Mouse (Mus musculus) limb, embryonic 15.5 days (tissue): ENCODE measurements around the gene Tdrd1. TPM values are rescaled to one million over a fixed set of nuclear protein-coding genes. Genes with fewer than 3 reads are reported as not detected.

Experiments
- ATAC-seq: fragments of 200-750 bp; cut with Nextera tagmentation; 2 replicates; pipeline ENCODE4 v1.8.0; 2017; ENCODE audit warnings: low read depth, moderate TSS enrichment; ENCODE audit not compliant: insufficient number of reproducible peaks, low FRiP score, low TSS enrichment
- H3K27ac ChIP-seq: fragments of 300-500 bp; sonication (generic); 2 replicates; pipeline ENCODE4 v1.5.1; 2015; ENCODE audit warnings: moderate library complexity, mild to moderate bottlenecking, inconsistent platforms
- H3K27me3 ChIP-seq: fragments of 300-500 bp; sonication (generic); 2 replicates; pipeline ENCODE4 v1.6.1; 2015; ENCODE audit warnings: inconsistent platforms
- H3K36me3 ChIP-seq: fragments of 300-500 bp; sonication (generic); 2 replicates; pipeline ENCODE4 v1.6.1; 2015; ENCODE audit warnings: inconsistent platforms
- H3K4me1 ChIP-seq: fragments of 300-500 bp; sonication (generic); 2 replicates; pipeline ENCODE4 v1.6.1; 2015; ENCODE audit warnings: inconsistent platforms
- H3K4me2 ChIP-seq: fragments of 300-500 bp; sonication (generic); 2 replicates; pipeline ENCODE4 v1.6.1; 2015; ENCODE audit warnings: mild to moderate bottlenecking, inconsistent platforms
- H3K4me3 ChIP-seq: fragments of 300-500 bp; sonication (generic); 2 replicates; pipeline ENCODE4 v1.5.1; 2015; ENCODE audit warnings: mild to moderate bottlenecking, inconsistent platforms
- H3K9ac ChIP-seq: fragments of 300-500 bp; sonication (generic); 2 replicates; pipeline ENCODE4 v1.6.1; 2015; ENCODE audit warnings: inconsistent platforms
- H3K9me3 ChIP-seq: fragments of 300-500 bp; sonication (generic); 2 replicates; pipeline ENCODE4 v1.6.1; 2016; ENCODE audit warnings: inconsistent platforms
- WGBS: fragments of 180-500 bp; shearing (Covaris S2); methylation state at CpG from one replicate; pipeline ENCODE4 v1.1.7; 2015; 5-methylcytosine and 5-hydroxymethylcytosine counted together
- polyA plus RNA-seq: library from polyadenylated mRNA; unstranded; fragments of >200 nt; fragmentation: Nextera tagmentation; extraction: Ambion mirVana; gene quantifications from 2 replicates; pipeline ENCODE4 v1.2.1, GENCODE M21; 2015

Gene Tdrd1
- polyA plus RNA-seq, 1 experiment from 2014 or later: 3.3 TPM

DNA sequence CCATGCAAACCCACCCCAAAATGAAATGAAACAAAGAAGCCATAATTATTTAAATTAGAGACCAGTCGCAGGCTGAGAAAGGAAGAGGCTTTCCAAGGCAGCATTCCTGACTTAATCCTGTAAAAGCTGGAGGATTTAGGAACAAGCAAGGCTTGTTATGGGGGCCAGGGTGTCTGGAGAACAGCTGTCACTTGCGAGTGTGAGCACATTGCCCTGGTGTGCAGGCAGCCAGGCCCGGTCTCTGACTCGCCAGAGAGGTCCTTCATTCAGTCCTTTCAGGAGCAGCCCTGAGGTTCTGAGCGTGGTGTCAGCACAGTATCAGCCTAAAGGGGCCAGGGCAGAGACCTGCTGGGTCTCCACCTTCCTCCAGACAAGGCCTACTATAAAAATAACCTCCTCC is 62.6 kb downstream of the Tdrd1 start:
- H3K27me3 ChIP-seq: no peaks in the 10 kb centered on the region
- no peaks in the 10 kb centered on the region for H3K9me3 ChIP-seq
- H3K36me3 ChIP-seq: no peaks in the 10 kb centered on the region
- H3K9ac ChIP-seq: no peak overlapping the region
- WGBS: 32% methylated on average over 5 of the region's 5 CpGs
- no peak overlapping the region for H3K4me3 ChIP-seq
- H3K27ac ChIP-seq: no peak overlapping the region
- peaks cover 15% of the 10 kb centered on the region for H3K4me1 ChIP-seq
- no peak for ATAC-seq
- H3K4me2 ChIP-seq: no peak overlapping the region

DNA sequence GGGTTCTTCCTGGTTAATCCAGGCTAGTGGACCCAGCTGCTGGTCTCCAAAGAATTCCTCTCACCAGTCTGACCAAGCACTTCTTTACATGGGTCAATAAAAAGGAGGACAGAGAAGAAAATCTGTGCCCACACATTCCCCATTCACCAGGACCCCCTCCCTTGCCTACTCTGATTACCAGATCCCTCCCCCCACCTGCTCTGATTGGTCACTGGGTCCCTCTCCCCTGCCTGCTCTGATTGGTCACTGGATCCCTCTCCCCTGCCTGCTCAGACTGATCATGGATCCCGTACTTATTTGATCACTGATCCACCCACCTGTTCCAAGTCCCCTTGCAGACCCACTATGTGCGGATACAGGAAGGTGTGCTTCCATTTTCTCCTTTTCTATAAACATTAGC is 65.4 kb downstream of the Tdrd1 start:
- 0 out of 2 replicates have a peak, but pooled peaks have one; percentile 54 for ATAC-seq
- H3K27me3 ChIP-seq: no peaks in the 10 kb centered on the region
- H3K27ac ChIP-seq: no peak overlapping the region
- no peak overlapping the region for H3K9ac ChIP-seq
- no peaks in the 10 kb centered on the region for H3K9me3 ChIP-seq
- 46% methylated on average over 2 of the region's 2 CpGs for WGBS
- no peak overlapping the region for H3K4me3 ChIP-seq
- peaks cover 15% of the 10 kb centered on the region for H3K4me1 ChIP-seq
- no peaks in the 10 kb centered on the region for H3K36me3 ChIP-seq
- H3K4me2 ChIP-seq: no peak overlapping the region

DNA sequence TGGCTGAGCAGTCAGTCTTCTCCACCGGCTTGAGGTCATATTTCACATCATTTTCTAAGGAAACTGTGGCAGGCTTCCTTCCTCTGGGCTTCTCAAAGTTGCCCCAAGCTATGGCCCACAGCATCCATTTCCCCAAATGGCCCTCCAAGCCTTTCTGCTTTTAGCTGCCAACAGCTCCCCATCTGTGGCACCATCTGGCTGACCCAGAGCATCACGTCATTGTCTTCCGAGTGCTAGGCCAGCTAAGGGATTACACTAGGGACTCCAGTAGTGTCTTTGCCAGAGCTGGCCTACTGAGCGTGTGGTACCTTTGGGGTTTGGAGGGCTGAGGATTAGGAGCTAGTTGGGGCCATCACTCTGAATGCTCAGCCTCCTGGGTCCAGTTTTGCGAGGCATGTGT is 66.6 kb downstream of the Tdrd1 start:
- Histone ChIP-seq H3K9ac (no peak overlapping the region), H3K9me3 (no peaks in the 10 kb centered on the region), H3K4me1 (peaks cover 15% of the 10 kb centered on the region), H3K27me3 (no peaks in the 10 kb centered on the region), H3K27ac (no peak overlapping the region), H3K36me3 (no peaks in the 10 kb centered on the region), H3K4me3 (no peak overlapping the region), H3K4me2 (no peak overlapping the region)
- no peak for ATAC-seq
- 79% methylated on average over 5 of the region's 5 CpGs for WGBS

DNA sequence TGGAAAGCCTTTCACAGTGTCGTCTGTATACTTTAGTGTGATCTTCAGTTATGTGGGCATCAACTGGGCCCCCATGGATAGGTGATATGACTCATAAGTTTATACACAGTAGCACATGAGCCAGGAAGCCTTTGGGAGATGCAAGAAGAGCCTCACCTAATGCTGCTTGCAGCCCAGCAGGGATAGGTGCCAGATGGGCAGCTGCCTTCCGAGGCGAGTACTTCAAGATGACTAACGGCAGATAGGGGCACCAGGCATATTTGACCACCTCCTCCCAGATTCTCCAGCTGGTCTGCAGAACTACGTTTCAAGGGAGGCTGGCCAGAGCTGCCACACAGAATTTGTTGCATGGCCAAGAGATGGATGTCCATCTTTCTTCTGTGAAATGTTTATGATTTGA is 67.3 kb downstream of the Tdrd1 start:
- H3K4me3 ChIP-seq: no peak overlapping the region
- no peak overlapping the region for H3K27ac ChIP-seq
- H3K36me3 ChIP-seq: no peaks in the 10 kb centered on the region
- H3K4me2 ChIP-seq: no peak overlapping the region
- no peaks in the 10 kb centered on the region for H3K9me3 ChIP-seq
- ATAC-seq: no peak
- 70% methylated on average over 5 of the region's 5 CpGs for WGBS
- H3K9ac ChIP-seq: no peak overlapping the region
- peaks cover 14% of the 10 kb centered on the region for H3K4me1 ChIP-seq
- H3K27me3 ChIP-seq: no peaks in the 10 kb centered on the region

DNA sequence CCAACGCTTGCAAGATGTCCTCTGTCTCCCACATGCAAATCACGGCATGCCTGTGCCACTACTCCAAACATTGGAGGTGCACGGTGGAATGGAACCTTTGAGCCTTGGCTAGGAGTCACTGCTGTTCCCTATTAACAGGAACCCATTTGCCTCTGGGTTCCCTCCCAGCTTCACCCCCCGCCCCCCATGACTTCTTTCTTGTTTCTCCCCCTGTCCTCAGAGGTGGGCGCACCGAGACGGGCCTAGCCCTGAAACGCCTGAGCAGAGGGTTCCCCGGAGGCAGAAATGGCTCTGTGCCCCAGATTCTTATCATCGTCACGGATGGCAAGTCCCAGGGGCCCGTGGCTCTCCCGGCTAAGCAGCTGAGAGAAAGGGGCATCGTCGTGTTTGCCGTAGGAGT is 71.6 kb downstream of the Tdrd1 start:
- Histone ChIP-seq H3K27ac (no peak overlapping the region), H3K4me1 (no peaks in the 10 kb centered on the region), H3K4me3 (no peak overlapping the region), H3K9me3 (no peaks in the 10 kb centered on the region), H3K4me2 (no peak overlapping the region), H3K9ac (no peak overlapping the region), H3K36me3 (no peaks in the 10 kb centered on the region), H3K27me3 (0 out of 2 replicates have a peak, but pooled peaks cover 3% of the 10 kb centered on the region)
- ATAC-seq: no peak
- WGBS: 75% methylated on average over 16 of the region's 16 CpGs

DNA sequence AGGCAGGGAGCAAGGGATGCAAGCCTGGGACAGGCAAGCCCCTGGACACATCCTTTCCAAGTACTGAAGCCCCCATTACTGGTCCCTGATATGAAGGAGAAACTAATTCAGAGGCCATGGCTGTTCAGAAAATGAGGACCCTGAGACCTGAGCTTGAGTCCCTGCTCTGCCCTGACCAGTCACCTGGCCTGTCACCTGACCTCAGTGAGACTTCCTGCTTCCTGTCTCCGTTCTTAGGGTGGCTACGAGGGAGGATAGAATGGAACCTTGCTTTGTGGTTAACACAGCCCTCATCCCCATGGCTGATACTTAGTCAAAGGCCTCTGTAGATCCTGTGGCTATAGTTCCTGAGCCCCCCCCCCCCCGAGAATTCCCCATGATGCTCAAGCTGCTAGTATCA is 78.1 kb downstream of the Tdrd1 start:
- 0 out of 2 replicates have a peak, but pooled peaks cover 3% of the 10 kb centered on the region for H3K27me3 ChIP-seq
- H3K27ac ChIP-seq: no peak overlapping the region
- 74% methylated on average over 3 of the region's 3 CpGs for WGBS
- no peaks in the 10 kb centered on the region for H3K9me3 ChIP-seq
- peaks cover 13% of the 10 kb centered on the region; the same call in 1 of the 2 replicates for H3K4me1 ChIP-seq
- H3K9ac ChIP-seq: no peak overlapping the region
- H3K36me3 ChIP-seq: no peaks in the 10 kb centered on the region
- H3K4me3 ChIP-seq: no peak overlapping the region
- no peak overlapping the region for H3K4me2 ChIP-seq
- ATAC-seq: no peak

DNA sequence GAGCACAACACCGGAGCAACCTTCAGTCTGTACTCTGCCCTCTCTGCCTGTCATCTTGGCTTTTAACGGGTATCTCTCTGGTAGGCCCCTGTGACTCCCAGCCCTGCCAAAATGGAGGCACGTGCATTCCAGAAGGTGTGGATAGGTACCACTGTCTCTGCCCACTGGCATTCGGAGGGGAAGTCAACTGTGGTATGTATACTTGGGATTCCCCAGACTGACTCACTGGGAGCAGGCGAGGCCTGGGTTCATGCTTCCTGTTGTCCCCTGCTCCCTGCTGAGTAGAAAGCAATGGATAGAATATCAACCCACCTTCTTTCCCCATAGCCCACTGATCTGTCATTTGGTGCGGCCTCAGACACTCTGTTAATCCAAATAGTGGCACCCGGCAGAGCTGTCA is 79.4 kb downstream of the Tdrd1 start:
- ATAC-seq: no peak
- Histone ChIP-seq H3K27ac (no peak overlapping the region), H3K9me3 (no peaks in the 10 kb centered on the region), H3K4me2 (no peak overlapping the region), H3K4me1 (peaks cover 13% of the 10 kb centered on the region; the same call in 1 of the 2 replicates), H3K4me3 (no peak overlapping the region), H3K36me3 (no peaks in the 10 kb centered on the region), H3K27me3 (0 out of 2 replicates have a peak, but pooled peaks cover 3% of the 10 kb centered on the region), H3K9ac (no peak overlapping the region)
- 81% methylated on average over 7 of the region's 7 CpGs for WGBS

DNA sequence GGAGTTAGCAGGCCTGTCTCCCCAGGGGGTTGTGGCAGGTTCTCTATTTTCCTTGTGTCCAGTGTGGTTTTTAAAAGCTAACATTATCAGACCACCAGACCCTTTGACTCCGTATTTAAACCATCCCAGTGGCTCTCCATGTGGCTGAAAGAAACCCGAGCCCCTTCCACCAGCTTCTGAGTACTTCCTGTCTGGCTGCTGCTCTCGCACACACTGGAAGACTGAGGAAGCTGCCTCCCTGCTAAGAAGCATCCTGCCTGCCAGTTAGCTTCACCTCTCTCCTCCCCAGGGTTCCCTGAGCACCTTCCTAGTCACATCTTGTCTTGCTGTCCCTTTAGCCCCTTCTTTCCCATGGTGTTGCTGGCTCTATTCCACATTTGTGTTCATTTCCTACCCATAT is 81.8 kb downstream of the Tdrd1 start:
- Histone ChIP-seq H3K9ac (no peak overlapping the region), H3K36me3 (no peaks in the 10 kb centered on the region), H3K9me3 (no peaks in the 10 kb centered on the region), H3K4me2 (no peak overlapping the region), H3K4me1 (peaks cover 13% of the 10 kb centered on the region; the same call in 1 of the 2 replicates), H3K27ac (no peak overlapping the region), H3K27me3 (no peaks in the 10 kb centered on the region), H3K4me3 (no peak overlapping the region)
- 42% methylated on average over 3 of the region's 3 CpGs for WGBS
- ATAC-seq: no peak

DNA sequence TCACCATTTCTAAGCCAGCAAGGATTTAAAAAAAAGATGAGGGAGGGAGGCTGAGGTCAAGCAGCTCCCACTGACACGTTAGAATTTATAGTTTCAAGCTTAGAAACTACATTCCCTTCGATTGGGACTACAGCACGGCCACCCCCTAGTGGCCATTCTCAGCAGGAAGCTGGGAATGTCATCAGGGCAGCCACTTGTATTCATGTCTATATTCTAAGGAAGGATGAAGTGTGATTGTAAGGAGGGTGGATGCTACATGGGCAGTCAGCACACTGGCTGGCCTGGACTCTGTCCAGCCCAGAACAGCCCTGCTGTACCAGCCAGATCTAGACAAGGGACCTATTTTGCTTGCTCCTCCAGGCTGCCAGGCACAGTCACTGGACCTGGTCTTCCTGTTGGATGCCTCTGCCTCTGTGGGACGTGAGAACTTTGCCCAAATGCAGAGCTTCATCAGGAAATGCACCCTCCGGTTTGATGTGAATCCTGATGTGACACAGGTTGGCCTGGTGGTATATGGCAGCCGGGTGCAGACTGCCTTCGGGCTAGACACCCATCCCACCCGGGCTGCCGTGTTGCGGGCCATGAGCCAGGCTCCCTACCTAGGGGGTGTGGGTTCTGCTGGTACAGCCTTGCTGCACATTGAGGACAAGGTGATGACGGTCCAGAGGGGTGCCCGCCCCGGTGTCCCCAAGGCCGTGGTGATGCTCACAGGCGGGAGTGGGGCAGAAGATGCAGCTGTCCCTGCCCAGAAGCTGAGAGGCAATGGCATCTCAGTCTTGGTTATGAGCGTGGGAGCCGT is 82.7 kb downstream of the Tdrd1 start:
- H3K4me2 ChIP-seq: no peak overlapping the region
- ATAC-seq: no peak
- H3K4me1 ChIP-seq: peaks cover 13% of the 10 kb centered on the region; the same call in 1 of the 2 replicates
- no peak overlapping the region for H3K27ac ChIP-seq
- H3K4me3 ChIP-seq: no peak overlapping the region
- 70% methylated on average over 17 of the region's 17 CpGs for WGBS
- no peaks in the 10 kb centered on the region for H3K27me3 ChIP-seq
- no peaks in the 10 kb centered on the region for H3K9me3 ChIP-seq
- no peaks in the 10 kb centered on the region for H3K36me3 ChIP-seq
- no peak overlapping the region for H3K9ac ChIP-seq

DNA sequence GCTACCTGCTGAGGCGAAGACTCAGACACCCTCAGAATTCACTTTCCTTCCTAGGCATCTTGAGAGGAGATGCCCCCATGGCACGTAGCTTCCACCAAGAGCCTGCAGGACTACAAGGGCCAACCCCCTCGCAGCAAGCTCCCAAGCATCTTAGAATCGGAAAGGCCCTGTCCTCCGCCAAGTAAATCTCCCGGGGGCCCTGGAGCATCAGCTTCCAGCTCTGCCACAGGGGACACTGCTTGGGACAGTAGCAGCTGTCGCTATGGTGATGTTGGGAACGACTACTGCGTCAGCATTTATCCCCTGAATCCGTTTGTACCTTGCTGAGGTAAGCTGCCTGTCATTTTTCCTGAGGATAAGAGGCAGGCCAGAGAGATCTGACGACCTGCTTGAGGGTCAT is 84.6 kb downstream of the Tdrd1 start:
- Histone ChIP-seq H3K4me2 (no peak overlapping the region), H3K9me3 (no peaks in the 10 kb centered on the region), H3K27me3 (no peaks in the 10 kb centered on the region), H3K4me1 (peaks cover 13% of the 10 kb centered on the region; the same call in 1 of the 2 replicates), H3K27ac (no peak overlapping the region), H3K36me3 (no peaks in the 10 kb centered on the region), H3K4me3 (no peak overlapping the region), H3K9ac (no peak overlapping the region)
- ATAC-seq: no peak
- 62% methylated on average over 11 of the region's 11 CpGs for WGBS

DNA sequence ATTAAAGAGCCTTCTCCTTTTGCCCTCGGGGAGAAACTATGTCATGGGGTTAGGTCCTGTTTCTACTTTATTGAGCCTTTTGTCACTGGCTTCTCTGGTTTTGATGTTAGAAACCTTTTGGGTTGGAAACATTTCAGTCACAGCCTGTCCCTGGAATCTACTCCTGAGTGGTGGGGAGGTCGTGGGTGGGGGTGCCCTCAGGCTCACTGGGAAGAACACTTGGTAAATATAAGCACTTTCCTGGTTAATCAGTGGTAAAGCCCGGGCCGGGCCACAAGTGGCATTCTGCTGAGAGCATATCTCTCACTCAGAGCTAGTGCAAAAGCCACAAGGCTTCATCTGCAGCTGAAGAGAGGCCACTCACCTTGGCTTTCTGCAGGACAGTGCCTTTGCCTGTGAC is 87.8 kb downstream of the Tdrd1 start:
- no peak for ATAC-seq
- H3K27ac ChIP-seq: no peak overlapping the region
- no peaks in the 10 kb centered on the region for H3K27me3 ChIP-seq
- H3K36me3 ChIP-seq: no peaks in the 10 kb centered on the region; the same call in 1 of the 2 replicates
- no peaks in the 10 kb centered on the region for H3K9me3 ChIP-seq
- no peak overlapping the region for H3K4me3 ChIP-seq
- peaks cover 2% of the 10 kb centered on the region; the same call in 1 of the 2 replicates for H3K4me1 ChIP-seq
- H3K9ac ChIP-seq: no peak overlapping the region
- H3K4me2 ChIP-seq: no peak overlapping the region
- 68% methylated on average over 4 of the region's 4 CpGs for WGBS

DNA sequence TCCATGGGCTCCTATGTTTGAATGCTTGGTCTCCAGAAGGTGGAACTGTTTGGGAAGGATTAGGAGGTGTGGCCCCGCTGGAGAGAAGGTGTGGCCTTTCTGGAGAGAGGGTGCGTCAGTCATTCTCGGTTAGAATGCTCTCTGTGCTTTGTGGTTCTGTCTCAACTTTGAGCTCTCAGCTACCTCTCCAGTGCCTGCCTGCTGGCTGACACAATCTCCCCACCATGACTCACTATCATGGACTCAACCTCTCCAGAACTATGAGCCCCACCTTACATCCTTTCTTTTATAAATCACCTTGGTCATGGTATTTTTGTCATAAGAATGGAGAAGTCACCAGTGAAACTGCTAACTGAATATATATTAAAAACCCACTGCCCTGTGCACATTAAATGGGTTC is 88.6 kb downstream of the Tdrd1 start:
- Histone ChIP-seq H3K36me3 (no peaks in the 10 kb centered on the region; the same call in 1 of the 2 replicates), H3K4me2 (no peak overlapping the region), H3K4me3 (no peak overlapping the region), H3K27me3 (no peaks in the 10 kb centered on the region), H3K9me3 (no peaks in the 10 kb centered on the region), H3K9ac (no peak overlapping the region), H3K27ac (no peak overlapping the region), H3K4me1 (no peaks in the 10 kb centered on the region)
- 92% methylated on average over 3 of the region's 3 CpGs for WGBS
- ATAC-seq: no peak
